Mouse (Mus musculus) lung, embryonic 14.5 days (tissue): Measurements from ENCODE around the gene Clk2. TPM values are rescaled to one million over a fixed set of nuclear protein-coding genes. Genes with fewer than 3 reads are reported as not detected.

Source experiments
- ATAC-seq: fragments of 200-750 bp; cut with Nextera tagmentation; 2 replicates; pipeline ENCODE4 v1.8.0; 2017; ENCODE audit warnings: mild to moderate bottlenecking, moderate TSS enrichment, moderate library complexity; ENCODE audit not compliant: insufficient read depth
- DNase-seq: peaks from one replicate; pipeline ENCODE4 v3.0.0-alpha.2; 2015
- H3K27ac ChIP-seq: fragments of 300-500 bp; sonication (generic); 2 replicates; pipeline ENCODE4 v1.5.1; 2014; ENCODE audit warnings: low read depth, mild to moderate bottlenecking, moderate library complexity
- H3K27me3 ChIP-seq: fragments of 300-500 bp; sonication (generic); 2 replicates; pipeline ENCODE4 v1.6.1; 2014; ENCODE audit warnings: low read length, control low read depth; ENCODE audit not compliant: insufficient read depth
- H3K36me3 ChIP-seq: fragments of 300-500 bp; sonication (generic); 2 replicates; pipeline ENCODE4 v1.6.1; 2014; ENCODE audit warnings: control low read depth; ENCODE audit not compliant: insufficient read depth
- H3K4me1 ChIP-seq: fragments of 300-500 bp; sonication (generic); 2 replicates; pipeline ENCODE4 v1.6.1; 2014; ENCODE audit warnings: antibody characterized with exemption, control low read depth; ENCODE audit not compliant: insufficient read depth
- H3K4me2 ChIP-seq: fragments of 300-500 bp; sonication (generic); 2 replicates; pipeline ENCODE4 v1.6.1; 2014; ENCODE audit warnings: mild to moderate bottlenecking
- H3K4me3 ChIP-seq: fragments of 300-500 bp; sonication (generic); 2 replicates; pipeline ENCODE4 v1.5.1; 2014; ENCODE audit warnings: low read depth, low read length
- H3K9ac ChIP-seq: fragments of 300-500 bp; sonication (generic); 2 replicates; pipeline ENCODE4 v1.6.1; 2014
- H3K9me3 ChIP-seq: fragments of 300-500 bp; sonication (generic); 2 replicates; pipeline ENCODE4 v1.6.1; 2016; ENCODE audit warnings: low read depth, low read length, control low read depth
- CTCF ChIP-seq: IDR thresholded peaks from 2 replicates; pipeline ENCODE4 v1.5.1; 2016; ENCODE audit warnings: antibody characterized with exemption, low read depth
- WGBS: fragments of 180-500 bp; shearing (Covaris S2); extraction: QIAGEN DNeasy Blood & Tissue Kit; methylation state at CpG from one replicate; pipeline ENCODE4 v1.1.7; 2014; 5-methylcytosine and 5-hydroxymethylcytosine counted together
- polyA plus RNA-seq: library from polyadenylated mRNA; unstranded; fragments of >200 nt; fragmentation: Nextera tagmentation; extraction: Ambion mirVana; gene quantifications from 2 replicates; pipeline ENCODE4 v1.2.1, GENCODE M21; 2014

Gene Clk2
- polyA plus RNA-seq, 1 experiment from 2014 or later: 26.1 TPM

DNA sequence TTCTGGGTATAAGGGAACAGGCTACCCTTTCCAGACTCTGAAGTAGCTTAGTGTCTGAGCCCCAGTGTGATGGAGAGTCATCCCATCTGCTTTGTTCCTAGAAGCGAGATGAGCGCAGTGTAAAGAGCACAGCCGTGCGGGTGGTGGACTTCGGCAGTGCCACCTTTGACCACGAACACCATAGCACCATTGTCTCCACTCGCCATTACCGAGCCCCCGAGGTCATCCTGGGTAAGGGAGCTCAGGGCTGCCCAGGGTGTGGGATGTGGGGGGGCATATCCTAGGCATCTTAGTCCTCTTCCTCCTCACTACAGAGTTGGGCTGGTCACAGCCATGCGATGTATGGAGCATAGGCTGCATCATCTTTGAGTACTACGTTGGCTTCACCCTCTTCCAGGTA, 10.2 kb downstream of the Clk2 start:
- 91% methylated on average over 11 of the region's 11 CpGs for WGBS
- no peak for DNase-seq
- no peak for ATAC-seq
- Histone ChIP-seq H3K27me3 (no peaks in the 10 kb centered on the region), H3K36me3 (peaks cover 77% of the 10 kb centered on the region), H3K9ac (no peak overlapping the region), H3K27ac (no peak overlapping the region), H3K4me1 (peaks cover 4% of the 10 kb centered on the region; the same call in 1 of the 2 replicates), H3K4me3 (no peak overlapping the region), H3K4me2 (no peak overlapping the region), H3K9me3 (no peaks in the 10 kb centered on the region)
- no peak for TF ChIP-seq CTCF

DNA sequence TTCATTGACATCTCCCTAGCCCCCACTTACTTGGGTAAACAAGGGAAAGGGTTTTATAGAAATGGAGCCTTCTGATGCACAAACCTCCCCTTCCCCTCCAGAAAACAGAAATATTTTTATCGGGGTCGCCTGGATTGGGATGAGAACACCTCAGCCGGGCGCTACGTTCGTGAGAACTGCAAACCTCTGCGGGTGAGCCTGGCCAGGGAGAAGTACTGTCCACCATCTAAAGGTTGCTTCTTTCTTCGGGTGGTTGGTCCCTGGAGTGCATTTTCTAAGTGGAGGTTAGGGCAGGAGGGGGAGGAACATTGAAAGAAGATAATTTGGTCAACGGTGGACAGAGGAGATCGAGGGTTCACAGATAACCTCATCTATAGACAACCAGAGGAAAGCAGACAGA, 10.9 kb downstream of the Clk2 start:
- DNase-seq: no peak
- peaks cover 77% of the 10 kb centered on the region for H3K36me3 ChIP-seq

DNA sequence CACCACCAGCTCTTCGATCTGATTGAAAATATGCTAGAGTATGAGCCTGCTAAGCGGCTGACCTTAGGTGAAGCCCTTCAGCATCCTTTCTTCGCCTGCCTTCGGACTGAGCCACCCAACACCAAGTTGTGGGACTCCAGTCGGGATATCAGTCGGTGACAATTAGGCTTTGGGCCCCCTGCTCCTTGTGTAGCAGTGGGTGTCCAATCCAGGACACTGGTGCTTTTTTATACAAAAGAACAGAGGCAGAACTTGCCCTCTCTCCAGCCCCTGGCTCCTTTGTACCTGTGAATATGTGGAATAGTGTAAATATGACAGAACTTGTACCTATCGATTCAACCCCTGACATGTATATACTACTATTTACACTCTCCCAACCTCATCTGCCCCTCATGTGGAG, 11.8 kb downstream of the Clk2 start:
- 76% methylated on average over 7 of the region's 7 CpGs for WGBS
- peaks cover 76% of the 10 kb centered on the region for H3K36me3 ChIP-seq
- no peak overlapping the region for H3K4me2 ChIP-seq
- H3K9ac ChIP-seq: no peak overlapping the region
- H3K4me1 ChIP-seq: peaks cover 4% of the 10 kb centered on the region; the same call in 1 of the 2 replicates
- ATAC-seq (no peak), DNase-seq (no peak)
- H3K4me3 ChIP-seq: no peak overlapping the region
- H3K27ac ChIP-seq: no peak overlapping the region
- H3K27me3 ChIP-seq: no peaks in the 10 kb centered on the region
- H3K9me3 ChIP-seq: no peaks in the 10 kb centered on the region
- no peak for TF ChIP-seq CTCF

More for the DNA sequence above, 10.9 kb downstream of the Clk2 start:
- H3K27ac ChIP-seq: no peak overlapping the region
- H3K27me3 ChIP-seq: no peaks in the 10 kb centered on the region
- H3K9ac ChIP-seq: no peak overlapping the region
- H3K4me3 ChIP-seq: no peak overlapping the region
- no peak for TF ChIP-seq CTCF
- H3K9me3 ChIP-seq: no peaks in the 10 kb centered on the region
- no peak overlapping the region for H3K4me2 ChIP-seq
- ATAC-seq: no peak
- H3K4me1 ChIP-seq: peaks cover 4% of the 10 kb centered on the region; the same call in 1 of the 2 replicates
- 85% methylated on average over 10 of the region's 10 CpGs for WGBS

DNA sequence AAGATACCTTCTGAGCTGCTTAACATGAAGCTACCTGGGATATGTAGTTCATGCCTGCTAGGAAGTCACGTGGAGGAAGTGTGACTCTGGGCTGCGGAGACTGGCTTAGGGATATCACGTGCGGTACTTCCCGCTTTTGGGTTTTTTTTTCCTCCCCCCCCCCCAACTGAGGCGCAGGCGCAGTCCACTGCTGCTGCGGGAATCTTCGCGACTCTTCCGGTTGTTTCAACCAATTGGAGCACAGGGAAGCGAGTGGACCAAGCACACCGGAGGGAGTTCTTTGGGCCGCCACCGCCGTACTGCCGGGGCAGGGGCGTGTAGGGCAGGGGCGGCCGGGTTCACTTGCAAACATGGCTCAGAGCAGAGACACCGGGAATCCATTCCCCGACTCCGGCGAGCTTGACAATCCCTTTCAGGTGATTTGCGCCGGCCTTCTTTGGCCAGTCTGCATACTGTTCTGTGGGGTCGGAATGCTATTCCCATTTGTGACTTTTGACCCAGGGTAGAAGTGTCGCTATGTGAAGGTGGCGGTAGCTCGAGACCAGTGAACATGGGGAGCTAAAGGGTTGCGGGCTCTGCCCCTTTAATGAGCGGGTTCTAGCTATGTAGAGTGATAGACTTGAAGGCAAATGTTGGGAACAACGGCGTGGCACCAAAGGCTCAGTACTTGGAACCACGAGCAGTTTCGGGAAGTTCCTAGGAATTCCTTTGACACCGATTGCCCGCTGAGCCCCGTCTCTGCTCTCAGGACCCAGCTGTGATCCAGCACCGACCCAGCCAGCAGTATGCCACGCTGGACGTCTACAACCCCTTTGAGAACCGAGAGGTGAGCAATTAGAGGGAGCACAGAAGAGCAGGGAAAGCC, 12.9 kb downstream of the Clk2 start, which contains the start of gene Scamp3:
TSS of gene Scamp3 (plus strand) at position 232 of the 865 bp plus-strand sequence.
- H3K4me1 ChIP-seq: peaks cover 4% of the 10 kb centered on the region; the same call in 1 of the 2 replicates
- WGBS: under 1% methylated on average over 43 of the region's 43 CpGs
- peak within 1 kb of the TSS; percentile 75 for H3K4me2 ChIP-seq
- ATAC-seq: peak; percentile 95
- H3K9me3 ChIP-seq: no peaks in the 10 kb centered on the region
- H3K27me3 ChIP-seq: no peaks in the 10 kb centered on the region
- peak within 1 kb of the TSS; percentile 78 for H3K4me3 ChIP-seq
- peak within 1 kb of the TSS; percentile 74 for H3K27ac ChIP-seq
- no peak for TF ChIP-seq CTCF
- H3K36me3 ChIP-seq: peaks cover 76% of the 10 kb centered on the region
- peak; percentile 96 for DNase-seq
- H3K9ac ChIP-seq: peak within 1 kb of the TSS; percentile 82

DNA sequence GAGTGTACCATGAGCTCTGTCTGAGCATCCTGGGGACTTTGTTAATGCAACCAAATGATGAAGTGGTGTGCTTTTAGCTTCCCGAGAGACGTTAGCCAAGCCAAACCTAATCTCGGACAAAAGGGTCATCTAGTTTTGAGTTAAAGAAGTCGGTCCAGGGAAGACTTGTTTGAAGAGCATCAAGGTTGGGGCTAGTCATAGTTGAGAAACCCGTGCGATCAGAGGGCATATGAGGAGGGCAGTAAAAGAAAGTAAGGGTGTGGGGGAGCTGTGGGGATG, 13.5 kb downstream of the Clk2 start:
- H3K27me3 ChIP-seq: no peaks in the 10 kb centered on the region
- peak overlapping the region; percentile 82 for H3K9ac ChIP-seq
- H3K4me3 ChIP-seq: peak overlapping the region; percentile 78
- DNase-seq (peak; percentile 30), ATAC-seq (no peak)
- H3K4me1 ChIP-seq: peaks cover 4% of the 10 kb centered on the region; the same call in 1 of the 2 replicates
- peak overlapping the region; percentile 74; the same call in 1 of the 2 replicates for H3K27ac ChIP-seq
- H3K9me3 ChIP-seq: no peaks in the 10 kb centered on the region
- no peak for TF ChIP-seq CTCF
- H3K4me2 ChIP-seq: peak overlapping the region; percentile 75
- WGBS: 2% methylated on average over 6 of the region's 6 CpGs
- H3K36me3 ChIP-seq: peaks cover 72% of the 10 kb centered on the region

DNA sequence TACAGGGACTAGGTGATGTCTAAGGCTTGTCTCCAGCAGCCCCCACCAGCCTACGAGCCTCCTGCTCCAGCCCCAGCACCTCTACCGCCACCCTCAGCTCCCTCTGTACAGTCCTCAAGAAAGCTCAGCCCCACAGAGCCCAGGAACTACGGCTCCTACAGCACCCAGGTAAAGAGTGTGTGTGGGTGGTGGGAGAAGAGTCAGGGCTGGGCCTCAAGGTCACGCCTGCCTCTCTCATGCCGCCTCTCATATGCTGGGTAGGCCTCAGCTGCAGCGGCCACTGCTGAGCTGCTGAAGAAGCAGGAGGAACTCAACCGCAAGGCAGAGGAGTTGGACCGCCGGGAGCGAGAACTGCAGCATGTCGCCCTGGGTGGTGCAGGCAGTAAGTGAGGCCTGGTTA, 14.5 kb downstream of the Clk2 start:
- no peaks in the 10 kb centered on the region for H3K9me3 ChIP-seq
- WGBS: 89% methylated on average over 11 of the region's 11 CpGs
- H3K4me3 ChIP-seq: 0 out of 2 replicates have a peak overlapping the region, but pooled peaks have one; percentile 78
- H3K4me2 ChIP-seq: peak overlapping the region; percentile 75
- ATAC-seq (no peak), DNase-seq (no peak)
- H3K36me3 ChIP-seq: peaks cover 62% of the 10 kb centered on the region
- no peak overlapping the region for H3K27ac ChIP-seq
- peaks cover 8% of the 10 kb centered on the region; the same call in 1 of the 2 replicates for H3K4me1 ChIP-seq
- no peaks in the 10 kb centered on the region for H3K27me3 ChIP-seq
- H3K9ac ChIP-seq: no peak overlapping the region
- TF ChIP-seq CTCF: no peak

DNA sequence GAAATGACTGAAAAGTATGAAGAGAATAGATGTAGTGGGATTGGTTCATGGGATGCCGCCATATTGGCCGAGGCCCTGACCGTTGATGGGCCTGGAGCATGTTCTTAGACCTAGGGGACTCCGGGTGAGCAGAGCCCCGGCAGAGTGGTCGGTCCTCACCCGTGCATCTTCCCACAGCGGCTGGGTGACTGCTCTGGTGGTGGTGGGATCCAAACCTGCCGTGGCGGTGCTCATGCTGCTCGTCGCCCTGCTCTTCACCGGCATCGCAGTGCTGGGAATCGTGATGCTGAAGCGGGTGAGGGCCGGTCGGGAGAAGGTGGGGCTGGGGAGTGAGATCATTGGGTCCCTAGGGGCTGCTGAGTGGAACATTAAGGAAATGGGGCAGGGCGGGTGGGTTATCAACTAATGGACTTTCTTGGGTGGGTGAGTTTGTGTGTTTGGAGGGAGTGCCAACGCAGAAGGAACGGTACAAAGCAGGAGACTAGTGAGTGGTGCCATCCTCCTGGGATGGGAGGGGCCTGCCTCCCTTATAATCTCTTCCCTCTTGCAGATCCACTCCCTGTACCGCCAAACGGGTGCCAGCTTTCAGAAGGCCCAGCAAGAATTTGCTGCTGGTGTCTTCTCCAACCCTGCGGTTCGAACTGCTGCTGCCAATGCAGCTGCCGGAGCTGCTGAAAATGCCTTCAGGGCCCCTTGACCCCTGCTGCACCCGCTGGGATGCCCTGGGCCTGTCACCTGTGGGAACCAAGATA, 17.3 kb downstream of the Clk2 start:
- Histone ChIP-seq H3K27ac (no peak overlapping the region), H3K27me3 (no peaks in the 10 kb centered on the region), H3K9ac (no peak overlapping the region), H3K9me3 (no peaks in the 10 kb centered on the region), H3K36me3 (peaks cover 36% of the 10 kb centered on the region), H3K4me2 (no peak overlapping the region), H3K4me3 (no peak overlapping the region), H3K4me1 (peaks cover 10% of the 10 kb centered on the region; the same call in 1 of the 2 replicates)
- no peak for TF ChIP-seq CTCF
- DNase-seq (no peak), ATAC-seq (no peak)
- WGBS: 89% methylated on average over 27 of the region's 27 CpGs
